Mouse (Mus musculus) C2C12 (cell line): ENCODE measurements at regions not wholly inside any gene's neighbourhood (a gene's known extent, or its start where the extent isn't known, plus 50 kb on each side); places are given as distances from the start of the nearest gene placed in this dataset.

Experiments used
- CEBPB ChIP-seq: IDR thresholded peaks from one replicate; pipeline ENCODE4 v1.6.1; 2011; ENCODE audit warnings: low read depth, mild to moderate bottlenecking, control low read depth, moderate library complexity
- CTCF ChIP-seq: IDR thresholded peaks from one replicate; pipeline ENCODE4 v1.5.1; 2011; ENCODE audit not compliant: control insufficient read depth, insufficient read depth, insufficient read length
- FOSL1 ChIP-seq: IDR thresholded peaks from one replicate; pipeline ENCODE4 v1.8.0; 2011; ENCODE audit warnings: mild to moderate bottlenecking, low read length; ENCODE audit not compliant: poor library complexity, insufficient read depth, severe bottlenecking
- MAX ChIP-seq: IDR thresholded peaks from one replicate; pipeline ENCODE4 v1.6.1; 2011; ENCODE audit warnings: mild to moderate bottlenecking, control low read depth
- MYOD1 ChIP-seq: IDR thresholded peaks from one replicate; pipeline ENCODE4 v1.6.1; 2011; ENCODE audit warnings: low read depth; ENCODE audit not compliant: control insufficient read depth, insufficient read length
- MYOG ChIP-seq: IDR thresholded peaks from one replicate; pipeline ENCODE4 v1.6.1; 2011; ENCODE audit not compliant: control insufficient read depth, insufficient read length; ENCODE audit errors: extremely low read depth
- USF1 ChIP-seq: IDR thresholded peaks from one replicate; pipeline ENCODE4 v1.6.1; 2011; ENCODE audit warnings: low read depth, mild to moderate bottlenecking, control low read depth, moderate library complexity

GRCm38 (mm10) chr15:25284354-25285199, 129.0 kb downstream of the Basp1 start:
- TF ChIP-seq CEBPB (peak; percentile 67), MAX (no peak), CTCF (no peak), USF1 (no peak), FOSL1 (no peak), MYOD1 (no peak), MYOG (no peak)
